Mouse (Mus musculus) megakaryocyte, embryonic 14.5 days (primary cell): ENCODE measurements at regions not wholly inside any gene's neighbourhood (a gene's known extent, or its start where the extent isn't known, plus 50 kb on each side); places are given as distances from the start of the nearest gene placed in this dataset.

Experiments
- H3K27me3 ChIP-seq: replicated peaks from 2 replicates; pipeline ENCODE3; 2012; ENCODE audit warnings: inconsistent platforms
- H3K36me3 ChIP-seq: replicated peaks from 2 replicates; pipeline ENCODE3; 2012; ENCODE audit warnings: low read length, inconsistent platforms, mixed read lengths
- H3K4me1 ChIP-seq: 2 replicates; pipeline ENCODE4 v1.6.1; 2012; ENCODE audit warnings: inconsistent platforms
- H3K4me3 ChIP-seq: replicated peaks from 2 replicates; pipeline ENCODE3; 2012; ENCODE audit warnings: moderate library complexity, mild to moderate bottlenecking, inconsistent platforms
- H3K9me3 ChIP-seq: 2 replicates; pipeline ENCODE4 v1.6.1; 2012; ENCODE audit warnings: inconsistent platforms
- FLI1 ChIP-seq: IDR thresholded peaks from 2 replicates; pipeline ENCODE4 v1.6.1; 2012; ENCODE audit warnings: low read length, inconsistent platforms, mixed read lengths
- GATA1 ChIP-seq: IDR thresholded peaks from 3 replicates; pipeline ENCODE4 v1.6.1; 2012; ENCODE audit warnings: mixed read lengths, low read length, inconsistent platforms, borderline replicate concordance

DNA sequence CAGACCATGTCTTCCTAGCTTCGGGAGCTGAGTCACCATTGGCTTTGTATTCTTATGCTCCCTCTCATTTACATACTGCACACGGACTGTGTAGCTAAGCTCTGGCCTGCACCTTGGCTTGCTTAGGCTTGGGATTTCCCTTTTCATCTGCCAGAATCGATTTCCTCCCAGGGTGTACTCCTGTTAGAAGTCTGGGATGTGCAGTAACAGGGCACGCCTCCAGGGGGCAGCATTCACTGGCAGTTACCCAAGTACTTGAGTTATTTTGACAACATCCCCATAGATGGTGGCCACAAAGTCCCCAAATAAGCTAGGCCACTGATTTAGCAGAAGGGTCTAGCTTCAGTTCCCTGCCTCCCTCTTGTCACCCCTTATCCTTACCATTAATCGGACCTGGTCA, 102.2 kb upstream of the Cpne4 start:
- no peak overlapping the region for H3K4me3 ChIP-seq
- H3K36me3 ChIP-seq = no peaks in the 10 kb centered on the region
- no peaks in the 10 kb centered on the region for H3K27me3 ChIP-seq
- no peak for TF ChIP-seq FLI1
- TF ChIP-seq GATA1 = no peak
- H3K4me1 ChIP-seq = no peaks in the 10 kb centered on the region
- H3K9me3 ChIP-seq = no peaks in the 10 kb centered on the region; the same call in none of the 2 replicates

DNA sequence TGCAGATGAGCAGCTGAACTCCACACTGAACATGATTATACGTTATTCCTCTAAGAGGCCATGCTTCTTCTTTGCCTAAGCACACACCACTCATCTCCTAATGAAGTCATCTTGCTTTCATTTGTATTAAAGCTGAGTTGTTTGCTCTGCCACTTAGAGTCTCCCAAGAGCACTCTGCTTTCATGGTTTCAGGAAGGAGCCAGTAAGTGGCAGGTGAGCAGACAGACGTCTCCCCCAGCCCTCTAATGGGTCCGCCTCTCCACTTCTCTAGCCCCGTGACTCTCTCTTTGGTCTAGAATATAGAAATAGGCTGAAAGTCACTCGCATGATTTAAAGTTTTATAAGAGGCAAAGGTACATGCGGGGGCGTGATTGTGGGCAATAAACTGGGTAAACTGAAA, 103.8 kb upstream of the Cpne4 start:
- Histone ChIP-seq H3K9me3 (no peaks in the 10 kb centered on the region; the same call in 1 of the 2 replicates), H3K4me1 (no peaks in the 10 kb centered on the region), H3K4me3 (no peak overlapping the region), H3K27me3 (no peaks in the 10 kb centered on the region), H3K36me3 (no peaks in the 10 kb centered on the region)
- TF ChIP-seq GATA1 (no peak), FLI1 (no peak)

DNA sequence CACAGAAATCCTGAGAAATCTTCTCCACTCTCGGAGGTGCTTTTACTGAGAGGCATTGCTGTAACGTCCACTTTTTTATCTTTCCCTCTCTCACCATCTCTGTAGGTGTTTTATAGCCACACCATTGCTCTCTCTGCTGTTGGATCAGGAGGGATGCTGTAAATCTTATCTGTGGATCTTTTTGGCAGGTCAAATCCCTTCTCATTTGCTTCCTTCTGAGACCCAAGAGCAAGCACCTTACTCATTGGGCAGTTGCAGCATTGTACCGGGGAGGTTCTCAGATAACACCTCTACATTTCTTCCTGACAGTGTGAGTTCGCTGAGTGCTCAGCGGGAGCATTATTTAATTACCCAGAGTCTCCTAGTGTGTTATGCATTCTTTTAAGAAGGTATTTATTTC, 75.5 kb upstream of the Acpp start:
- no peak overlapping the region for H3K4me3 ChIP-seq
- H3K27me3 ChIP-seq = peaks cover 16% of the 10 kb centered on the region
- no peaks in the 10 kb centered on the region for H3K9me3 ChIP-seq
- TF ChIP-seq GATA1 (no peak), FLI1 (no peak)
- peaks cover 18% of the 10 kb centered on the region for H3K4me1 ChIP-seq
- H3K36me3 ChIP-seq = no peaks in the 10 kb centered on the region

DNA sequence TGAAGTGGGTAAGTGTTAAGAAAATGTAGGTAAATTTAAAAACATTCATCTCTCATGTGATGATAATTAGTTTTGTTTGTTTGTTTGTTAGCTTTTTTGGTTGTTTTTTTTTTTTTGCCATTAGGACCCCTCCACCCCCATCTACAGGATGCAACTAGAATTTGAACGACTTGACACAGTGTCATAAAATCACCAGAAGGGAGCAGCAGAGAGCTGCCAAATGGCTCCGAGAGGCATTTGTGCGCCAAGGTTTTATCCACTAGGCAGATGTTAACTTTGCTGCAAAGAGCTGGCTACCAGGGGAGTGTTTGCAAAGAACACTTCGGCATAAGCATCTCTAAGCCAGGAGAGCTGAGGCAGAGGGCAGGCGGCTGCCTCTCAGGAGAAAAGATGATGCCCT, 72.7 kb upstream of the Acpp start:
- H3K27me3 ChIP-seq = peaks cover 26% of the 10 kb centered on the region
- H3K4me3 ChIP-seq = no peak overlapping the region
- TF ChIP-seq GATA1 = no peak
- no peak for TF ChIP-seq FLI1
- peaks cover 23% of the 10 kb centered on the region for H3K4me1 ChIP-seq
- no peaks in the 10 kb centered on the region for H3K36me3 ChIP-seq
- H3K9me3 ChIP-seq = no peaks in the 10 kb centered on the region

DNA sequence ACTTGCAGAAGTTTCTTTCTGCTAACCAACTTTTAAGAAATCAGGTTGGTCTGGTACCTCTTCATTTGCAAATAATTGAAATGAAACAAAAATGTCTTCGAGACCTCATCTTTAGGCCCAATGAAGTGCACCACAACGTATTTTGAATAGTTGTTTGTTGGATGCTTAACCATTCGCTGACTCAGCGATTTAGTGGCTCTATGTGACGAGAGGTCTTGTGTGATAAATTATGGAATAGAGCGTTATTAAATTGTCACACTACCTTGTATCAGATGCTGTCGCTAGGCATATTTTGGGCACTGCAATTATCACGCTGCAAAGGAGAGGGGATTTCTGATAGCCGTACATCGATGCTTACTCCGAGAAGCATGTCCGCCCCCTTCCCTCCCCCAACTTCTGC, 71.8 kb upstream of the Acpp start:
- Histone ChIP-seq H3K4me1 (peaks cover 23% of the 10 kb centered on the region), H3K4me3 (peak overlapping the region; percentile 90)
- no peak for TF ChIP-seq GATA1
- TF ChIP-seq FLI1 = no peak

DNA sequence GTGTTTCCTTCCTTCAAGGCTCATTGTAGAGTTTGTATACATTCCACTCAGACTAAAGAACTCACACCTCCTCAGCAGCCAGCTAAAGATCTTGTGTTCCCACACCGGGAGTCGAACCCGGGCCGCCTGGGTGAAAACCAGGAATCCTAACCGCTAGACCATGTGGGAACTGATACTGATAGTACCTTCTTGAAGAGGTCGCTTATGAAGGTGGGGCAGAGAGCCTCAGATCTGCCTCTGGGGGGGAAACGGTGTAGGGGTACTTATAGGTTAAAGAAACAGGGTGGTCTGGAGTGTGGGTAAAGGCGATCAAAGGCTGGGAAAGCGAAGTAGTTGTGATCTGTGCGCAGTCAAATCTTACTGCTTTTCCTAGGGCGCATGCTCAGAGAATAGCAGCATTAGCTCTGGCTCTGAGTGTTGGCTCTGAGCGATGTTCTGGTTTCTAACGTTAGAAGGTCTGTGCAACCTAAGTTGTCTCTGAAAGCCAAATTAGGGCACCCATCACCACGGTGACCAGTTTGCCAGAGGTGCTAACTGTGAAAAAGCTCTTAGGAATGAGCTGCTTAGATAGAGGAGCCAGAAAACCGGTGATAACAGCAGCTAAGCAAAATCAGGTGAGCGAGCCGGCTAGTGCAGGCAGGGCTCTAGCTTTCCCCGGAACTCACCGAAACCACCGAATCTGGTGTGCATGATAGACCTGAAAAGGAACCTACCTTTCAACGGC, 71.2 kb upstream of the Acpp start:
- no peaks in the 10 kb centered on the region for H3K9me3 ChIP-seq
- TF ChIP-seq GATA1 (no peak), FLI1 (no peak)
- H3K4me3 ChIP-seq = peak overlapping the region; percentile 90
- H3K27me3 ChIP-seq = peaks cover 26% of the 10 kb centered on the region
- H3K4me1 ChIP-seq = peaks cover 23% of the 10 kb centered on the region
- no peaks in the 10 kb centered on the region for H3K36me3 ChIP-seq

More for the DNA sequence above, 71.8 kb upstream of the Acpp start:
- no peaks in the 10 kb centered on the region for H3K9me3 ChIP-seq
- no peaks in the 10 kb centered on the region for H3K36me3 ChIP-seq
- peaks cover 26% of the 10 kb centered on the region for H3K27me3 ChIP-seq

DNA sequence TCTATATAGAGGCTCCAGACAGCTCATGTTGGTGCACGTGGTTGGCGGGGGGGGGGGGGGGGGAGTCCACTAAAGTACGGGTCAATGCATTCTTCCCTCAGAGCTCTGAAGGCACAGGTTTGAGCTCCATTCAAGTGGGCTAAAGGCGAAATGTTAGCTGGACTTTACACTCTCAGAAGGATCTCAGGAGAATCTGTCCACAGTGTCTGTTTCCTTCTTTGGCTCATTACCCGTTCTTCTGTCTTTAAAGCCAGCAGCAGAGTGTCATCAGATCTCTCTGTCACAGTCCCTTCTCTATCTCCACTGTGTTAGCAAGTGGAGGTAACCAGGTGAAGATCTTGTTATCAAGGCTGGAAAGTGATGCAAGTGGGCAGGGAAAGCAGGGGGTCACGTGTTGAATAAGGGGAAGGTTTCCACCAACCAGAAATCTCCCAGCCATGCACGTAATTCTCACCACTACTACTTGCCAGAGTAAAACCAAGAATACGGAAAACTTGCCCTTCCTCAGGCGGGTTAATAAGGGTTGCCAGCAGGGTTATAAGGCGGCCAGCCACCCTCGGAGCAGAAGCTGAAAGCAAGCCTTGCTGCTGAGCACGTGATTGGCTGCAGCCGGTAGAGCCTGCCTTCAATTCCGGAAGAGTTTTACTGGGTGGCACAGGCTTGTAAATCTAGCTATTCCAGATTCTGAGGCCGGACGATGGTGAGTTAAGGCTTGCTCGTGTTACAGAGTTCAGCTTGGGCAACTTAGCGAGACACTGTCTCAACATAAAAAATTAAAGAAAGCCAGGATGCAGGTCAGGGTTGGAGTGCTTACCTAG, 70.2 kb upstream of the Acpp start:
- H3K27me3 ChIP-seq = peaks cover 26% of the 10 kb centered on the region
- H3K4me3 ChIP-seq = peak overlapping the region; percentile 85
- no peaks in the 10 kb centered on the region for H3K36me3 ChIP-seq
- TF ChIP-seq FLI1 (no peak), GATA1 (no peak)
- no peaks in the 10 kb centered on the region for H3K9me3 ChIP-seq
- peaks cover 23% of the 10 kb centered on the region for H3K4me1 ChIP-seq

DNA sequence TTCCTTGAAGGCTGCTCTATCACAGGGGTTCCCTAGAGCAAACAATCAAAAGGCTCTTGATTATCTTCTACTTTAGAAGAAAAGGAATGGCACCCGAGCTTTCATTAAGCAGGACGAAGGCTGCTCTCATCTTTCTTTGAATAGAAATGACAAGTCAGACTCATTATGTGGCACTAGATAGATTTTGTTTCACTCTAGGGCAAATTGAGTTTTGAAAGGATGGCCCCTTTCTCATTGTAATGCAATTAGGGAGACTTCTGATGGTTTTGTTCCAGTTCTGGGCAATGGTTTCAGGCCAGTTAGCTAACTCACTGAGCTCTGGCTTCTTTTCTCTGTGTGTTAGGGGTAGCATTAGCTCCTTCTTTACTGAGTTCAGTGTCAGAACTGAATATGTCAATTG, 69.5 kb upstream of the Acpp start:
- Histone ChIP-seq H3K27me3 (peaks cover 26% of the 10 kb centered on the region), H3K36me3 (no peaks in the 10 kb centered on the region), H3K4me3 (no peak overlapping the region), H3K9me3 (no peaks in the 10 kb centered on the region), H3K4me1 (peaks cover 23% of the 10 kb centered on the region)
- TF ChIP-seq GATA1 = no peak
- TF ChIP-seq FLI1 = no peak

DNA sequence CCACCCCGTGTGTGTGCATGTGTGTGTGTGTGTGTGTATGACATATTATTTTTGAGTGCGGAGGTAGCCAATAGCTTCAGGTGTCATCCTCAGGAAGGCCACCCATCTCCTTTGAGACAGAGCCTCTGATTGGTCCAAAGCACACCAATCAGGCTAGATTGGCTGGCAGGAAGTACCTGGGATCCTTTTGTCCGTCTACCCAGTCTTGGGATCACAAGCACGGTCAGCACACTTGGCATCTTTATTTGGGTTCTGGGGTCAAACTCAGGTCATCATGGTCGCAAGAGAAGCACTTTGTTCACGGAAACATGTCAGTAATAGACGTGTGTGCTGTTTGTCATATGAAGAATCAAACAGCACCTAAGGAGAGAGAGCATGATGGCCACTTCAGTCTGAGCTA, 68.9 kb upstream of the Acpp start:
- H3K9me3 ChIP-seq = no peaks in the 10 kb centered on the region
- peaks cover 23% of the 10 kb centered on the region for H3K4me1 ChIP-seq
- H3K36me3 ChIP-seq = no peaks in the 10 kb centered on the region
- TF ChIP-seq FLI1 = no peak
- TF ChIP-seq GATA1 = no peak
- no peak overlapping the region for H3K4me3 ChIP-seq
- peaks cover 26% of the 10 kb centered on the region for H3K27me3 ChIP-seq

DNA sequence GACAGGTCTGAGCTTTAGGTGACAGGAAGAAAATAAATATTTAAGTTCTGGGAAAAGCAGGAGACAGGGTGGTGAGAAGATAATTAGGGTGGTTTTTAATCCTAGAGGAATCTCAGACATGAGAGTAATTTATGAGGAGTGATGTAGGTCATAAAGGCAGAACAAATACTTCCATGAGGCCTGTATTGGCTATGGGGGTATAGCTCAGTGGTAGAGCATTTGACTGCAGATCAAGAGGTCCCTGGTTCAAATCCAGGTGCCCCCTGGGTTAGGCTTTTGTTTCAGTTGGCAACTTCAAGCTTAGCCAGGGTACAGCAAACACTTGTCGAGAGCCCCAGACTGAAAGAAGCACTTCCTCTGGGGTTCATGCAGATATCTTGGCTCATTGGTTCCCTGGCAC, 66.3 kb upstream of the Acpp start:
- Histone ChIP-seq H3K9me3 (no peaks in the 10 kb centered on the region), H3K36me3 (no peaks in the 10 kb centered on the region), H3K27me3 (peaks cover 16% of the 10 kb centered on the region), H3K4me1 (peaks cover 11% of the 10 kb centered on the region), H3K4me3 (no peak overlapping the region)
- TF ChIP-seq GATA1 = no peak
- TF ChIP-seq FLI1 = no peak
